Mouse (Mus musculus) liver, embryonic 16.5 days (tissue): ENCODE measurements around the gene Trio. TPM values are rescaled to one million over a fixed set of nuclear protein-coding genes. Genes with fewer than 3 reads are reported as not detected.

Experiments used
- ATAC-seq: fragments of 200-750 bp; cut with Nextera tagmentation; 2 replicates; pipeline ENCODE4 v1.8.0; 2017; ENCODE audit warnings: low read depth, mild to moderate bottlenecking, moderate number of reproducible peaks, moderate library complexity
- H3K27ac ChIP-seq: fragments of 300-500 bp; sonication (generic); 2 replicates; pipeline ENCODE4 v1.5.1; 2014; ENCODE audit warnings: mild to moderate bottlenecking, low read length
- H3K27me3 ChIP-seq: fragments of 300-500 bp; sonication (generic); 2 replicates; pipeline ENCODE4 v1.6.1; 2014; ENCODE audit warnings: low read depth, low read length, mixed read lengths; ENCODE audit not compliant: control insufficient read depth, insufficient read depth
- H3K36me3 ChIP-seq: fragments of 300-500 bp; sonication (generic); 2 replicates; pipeline ENCODE4 v1.6.1; 2014; ENCODE audit warnings: mild to moderate bottlenecking; ENCODE audit not compliant: control insufficient read depth, insufficient read depth
- H3K4me1 ChIP-seq: fragments of 300-500 bp; sonication (generic); 2 replicates; pipeline ENCODE4 v1.6.1; 2014; ENCODE audit warnings: low read depth, low read length, mixed read lengths; ENCODE audit not compliant: control insufficient read depth
- H3K4me2 ChIP-seq: fragments of 300-500 bp; sonication (generic); 2 replicates; pipeline ENCODE4 v1.6.1; 2014; ENCODE audit warnings: low read depth, low read length, mixed read lengths
- H3K4me3 ChIP-seq: fragments of 300-500 bp; sonication (generic); 2 replicates; pipeline ENCODE4 v1.5.1; 2014; ENCODE audit warnings: low read depth, mild to moderate bottlenecking, low read length
- H3K9ac ChIP-seq: fragments of 300-500 bp; sonication (generic); 2 replicates; pipeline ENCODE4 v1.6.1; 2014; ENCODE audit warnings: low read depth, low read length
- H3K9me3 ChIP-seq: fragments of 300-500 bp; sonication (generic); replicated peaks from 2 replicates; pipeline ENCODE4 v1.6.1; 2016; ENCODE audit warnings: low read length; ENCODE audit not compliant: control insufficient read depth
- WGBS: fragments of 180-500 bp; shearing (Covaris S2); extraction: QIAGEN DNeasy Blood & Tissue Kit; methylation state at CpG from one replicate; pipeline ENCODE4 v1.1.7; 2014; ENCODE audit not compliant: insufficient replicate concordance; 5-methylcytosine and 5-hydroxymethylcytosine counted together
- polyA plus RNA-seq: library from polyadenylated mRNA; unstranded; fragments of >200 nt; fragmentation: Nextera tagmentation; extraction: Ambion mirVana; gene quantifications from 2 replicates; pipeline ENCODE4 v1.2.1, GENCODE M21; 2015

Trio gene
- polyA plus RNA-seq, 1 experiment from 2014 or later = 3.2 TPM

- Histone ChIP-seq H3K9me3 (no peaks in the 10 kb centered on the region), H3K27ac (no peak overlapping the region), H3K36me3 (no peaks in the 10 kb centered on the region), H3K4me3 (no peak overlapping the region), H3K4me2 (no peak overlapping the region), H3K4me1 (no peaks in the 10 kb centered on the region), H3K9ac (no peak overlapping the region), H3K27me3 (no peaks in the 10 kb centered on the region)
- whole genome bisulfite sequencing = 71% methylated on average over 13 of the region's 13 CpGs
- no peak for ATAC-seq
Measured at GRCm38 (mm10) chr15:28064081-28064732, 38.6 kb upstream of the Trio start.

- no peak overlapping the region for H3K27ac ChIP-seq
- H3K4me2 ChIP-seq = no peak overlapping the region
- H3K9me3 ChIP-seq = no peaks in the 10 kb centered on the region
- no peak for ATAC-seq
- H3K4me1 ChIP-seq = no peaks in the 10 kb centered on the region
- no peak overlapping the region for H3K4me3 ChIP-seq
- H3K36me3 ChIP-seq = no peaks in the 10 kb centered on the region
- no peaks in the 10 kb centered on the region for H3K27me3 ChIP-seq
- no peak overlapping the region for H3K9ac ChIP-seq
- WGBS = 53% methylated on average over 2 of the region's 2 CpGs
Measured at GRCm38 (mm10) chr15:28063466-28063865, 37.8 kb upstream of the Trio start.

GRCm38 (mm10) chr15:28062016-28062415 lies 36.4 kb upstream of the Trio start:
- Histone ChIP-seq H3K36me3 (no peaks in the 10 kb centered on the region), H3K9ac (no peak overlapping the region), H3K27me3 (no peaks in the 10 kb centered on the region), H3K4me1 (no peaks in the 10 kb centered on the region), H3K27ac (no peak overlapping the region), H3K4me3 (no peak overlapping the region), H3K4me2 (no peak overlapping the region), H3K9me3 (no peaks in the 10 kb centered on the region)
- 69% methylated on average over 3 of the region's 3 CpGs for WGBS
- no peak for ATAC-seq

GRCm38 (mm10) chr15:28060977-28061376 lies 35.3 kb upstream of the Trio start:
- no peaks in the 10 kb centered on the region for H3K9me3 ChIP-seq
- no peaks in the 10 kb centered on the region for H3K4me1 ChIP-seq
- WGBS = 64% methylated on average over 5 of the region's 5 CpGs
- H3K27me3 ChIP-seq = no peaks in the 10 kb centered on the region
- H3K27ac ChIP-seq = no peak overlapping the region
- H3K9ac ChIP-seq = no peak overlapping the region
- no peak overlapping the region for H3K4me3 ChIP-seq
- no peaks in the 10 kb centered on the region for H3K36me3 ChIP-seq
- ATAC-seq = no peak
- H3K4me2 ChIP-seq = no peak overlapping the region

- no peak for ATAC-seq
- 57% methylated on average over 6 of the region's 6 CpGs for WGBS
- Histone ChIP-seq H3K9ac (no peak overlapping the region), H3K9me3 (no peaks in the 10 kb centered on the region), H3K4me3 (no peak overlapping the region), H3K4me1 (no peaks in the 10 kb centered on the region), H3K4me2 (no peak overlapping the region), H3K27me3 (no peaks in the 10 kb centered on the region), H3K27ac (no peak overlapping the region), H3K36me3 (no peaks in the 10 kb centered on the region)
Measured at GRCm38 (mm10) chr15:28060423-28060822, 34.8 kb upstream of the Trio start.

GRCm38 (mm10) chr15:28057545-28057944 lies 31.9 kb upstream of the Trio start:
- Histone ChIP-seq H3K27me3 (no peaks in the 10 kb centered on the region), H3K4me1 (no peaks in the 10 kb centered on the region), H3K4me2 (no peak overlapping the region), H3K4me3 (no peak overlapping the region), H3K9ac (no peak overlapping the region), H3K9me3 (no peaks in the 10 kb centered on the region), H3K36me3 (no peaks in the 10 kb centered on the region), H3K27ac (no peak overlapping the region)
- 51% methylated on average over 5 of the region's 5 CpGs for WGBS
- ATAC-seq = no peak

GRCm38 (mm10) chr15:28054731-28055130 lies 29.1 kb upstream of the Trio start:
- Histone ChIP-seq H3K4me1 (no peaks in the 10 kb centered on the region), H3K4me3 (no peak overlapping the region), H3K9me3 (no peaks in the 10 kb centered on the region), H3K27ac (no peak overlapping the region), H3K9ac (no peak overlapping the region), H3K36me3 (no peaks in the 10 kb centered on the region), H3K4me2 (no peak overlapping the region), H3K27me3 (no peaks in the 10 kb centered on the region)
- WGBS = 77% methylated on average over 1 of the region's 1 CpGs
- ATAC-seq = no peak

- Histone ChIP-seq H3K36me3 (no peaks in the 10 kb centered on the region), H3K9ac (no peak overlapping the region), H3K27me3 (no peaks in the 10 kb centered on the region), H3K4me3 (no peak overlapping the region), H3K4me1 (no peaks in the 10 kb centered on the region), H3K9me3 (no peaks in the 10 kb centered on the region), H3K4me2 (no peak overlapping the region), H3K27ac (no peak overlapping the region)
- 46% methylated on average over 1 of the region's 1 CpGs for WGBS
- no peak for ATAC-seq
Measured at GRCm38 (mm10) chr15:28054111-28054510, 28.5 kb upstream of the Trio start.

GRCm38 (mm10) chr15:28053226-28053625 lies 27.6 kb upstream of the Trio start:
- Histone ChIP-seq H3K36me3 (no peaks in the 10 kb centered on the region), H3K9ac (no peak overlapping the region), H3K4me3 (no peak overlapping the region), H3K9me3 (no peaks in the 10 kb centered on the region), H3K27me3 (no peaks in the 10 kb centered on the region), H3K27ac (no peak overlapping the region), H3K4me2 (no peak overlapping the region), H3K4me1 (no peaks in the 10 kb centered on the region)
- no peak for ATAC-seq
- 43% methylated on average over 6 of the region's 6 CpGs for WGBS
